Mouse (Mus musculus) gastrocnemius, postnatal 4 days (tissue): Measurements from ENCODE around the gene Olfr1348. TPM values are rescaled to one million over a fixed set of nuclear protein-coding genes. Genes with fewer than 3 reads are reported as not detected.
"Not testable (repeated sequence)": the region's sequence is repeated elsewhere in the genome, so short reads cannot be mapped to it uniquely, and the experiment has no call there.

ENCODE experiments used
- DNase-seq, 2 experiments: peaks; one replicate each; pipeline ENCODE4 v3.0.0; 2021 to 2022; ENCODE audit warnings: low spot score in 2 of 2, mixed read lengths in 2 of 2
- long read RNA-seq, 2 experiments: library from polyadenylated mRNA; stranded (forward); transcript quantifications; one replicate each; pipeline ENCODE4 v2.0.0; 2021
- total RNA-seq, 2 experiments: library from RNA; stranded (reverse); gene quantifications; 2 replicates each; pipeline ENCODE4 v1.2.3; 2021

The Olfr1348 gene
- total RNA-seq, result not detected
- long read RNA-seq, experiment 1, result 0 reads
- long read RNA-seq, experiment 2, result 0 reads

- DNase-seq, result no peak
Observed at GRCm38 (mm10) chr7:6508648-6509047, at the start of gene Olfr1348. Olfr1348 (minus strand) TSS chr7:6508748.

- DNase-seq, result no peak
Observed at GRCm38 (mm10) chr7:6526141-6526540, 17.6 kb upstream of the Olfr1348 start.

GRCm38 (mm10) chr7:6525001-6525400 is 16.5 kb upstream of the Olfr1348 start:
- no peak for DNase-seq

GRCm38 (mm10) chr7:6522850-6523249 is 14.3 kb upstream of the Olfr1348 start, which contains the start of gene Olfr1349:
Olfr1349 (minus strand) TSS chr7:6522950.
- DNase-seq, result no peak

- DNase-seq, result no peak
Observed at GRCm38 (mm10) chr7:6521666-6522065, 13.1 kb upstream of the Olfr1348 start.

- no peak for DNase-seq
Observed at GRCm38 (mm10) chr7:6499655-6500054, 8.9 kb downstream of the Olfr1348 start, which contains the start of gene Olfr1347. Olfr1347 (minus strand) TSS chr7:6499755.

- no peak for DNase-seq
Observed at GRCm38 (mm10) chr7:6486841-6487240, 21.7 kb downstream of the Olfr1348 start, which contains the start of gene Olfr5. Olfr5 (minus strand) TSS chr7:6486941.

- DNase-seq, result not testable (repeated sequence)
Observed at GRCm38 (mm10) chr7:6477633-6478032, 30.9 kb downstream of the Olfr1348 start.

- no peak for DNase-seq
Observed at GRCm38 (mm10) chr7:6466951-6467350, 41.6 kb downstream of the Olfr1348 start, which contains the start of gene Olfr1346. Olfr1346 (plus strand) TSS chr7:6467101.

GRCm38 (mm10) chr7:6456399-6456798 is 52.1 kb downstream of the Olfr1348 start:
- DNase-seq, result no peak

- no peak for DNase-seq
Observed at GRCm38 (mm10) chr7:6455868-6456267, 52.7 kb downstream of the Olfr1348 start, which contains the start of gene Olfr1336. Olfr1336 (plus strand) TSS chr7:6456168.

Other genes starting within 250 kb of the Olfr1348 start
- gene Zfp667, start 222.2 kb downstream of the Olfr1348 start, total RNA-seq, result 1 to 10 TPM; 5.2 to 5.9 TPM
- gene Zfp583, start 177.5 kb downstream of the Olfr1348 start, total RNA-seq, result 1 to 10 TPM; 1.2 to 1.9 TPM
- under 1 TPM; 0.37 to 0.47 TPM for gene Gm3854, start 165.0 kb downstream of the Olfr1348 start, total RNA-seq
- 1 to 10 TPM; 1.8 to 2.0 TPM for gene Zfp78, start 145.5 kb downstream of the Olfr1348 start, total RNA-seq
- gene Zfp28, start 125.5 kb downstream of the Olfr1348 start, total RNA-seq, result 1 to 10 TPM; 7.1 to 7.5 TPM
- under 1 TPM in 1 of 2 experiments, not detected in 1; 0.44 TPM for gene Smim17, start 110.0 kb downstream of the Olfr1348 start, total RNA-seq
- gene Gm20715, start 98.5 kb downstream of the Olfr1348 start, total RNA-seq, result not detected
- gene Olfr1344, start 70.1 kb downstream of the Olfr1348 start, total RNA-seq, result not detected
- gene Olfr1336, start 52.6 kb downstream of the Olfr1348 start, total RNA-seq, result not detected
- not detected for gene Olfr1346, start 41.6 kb downstream of the Olfr1348 start, total RNA-seq
- not detected for gene Olfr5, start 21.8 kb downstream of the Olfr1348 start, total RNA-seq
- not detected for gene Olfr1347, start 9.0 kb downstream of the Olfr1348 start, total RNA-seq
- not detected for gene Olfr1349, start 14.2 kb upstream of the Olfr1348 start, total RNA-seq
- not detected for gene Olfr1350, start 56.1 kb upstream of the Olfr1348 start, total RNA-seq
- 100 to 1,000 TPM; 397 to 406 TPM for gene Zim1, start 187.7 kb upstream of the Olfr1348 start, total RNA-seq
- gene Peg3, start 221.7 kb upstream of the Olfr1348 start, total RNA-seq, result 100 to 1,000 TPM; 567 to 584 TPM
- gene Usp29, start 221.8 kb upstream of the Olfr1348 start, total RNA-seq, result 10 to 100 TPM; 26.6 to 33.7 TPM